Mouse (Mus musculus): ENCODE data around the gene Ttc7. TPM values are rescaled to one million over a fixed set of nuclear protein-coding genes. Genes with fewer than 3 reads are reported as not detected.

Gene Ttc7
- polyA plus RNA-seq, 1 experiment from 2014 or later = 3.4 TPM

DNA sequence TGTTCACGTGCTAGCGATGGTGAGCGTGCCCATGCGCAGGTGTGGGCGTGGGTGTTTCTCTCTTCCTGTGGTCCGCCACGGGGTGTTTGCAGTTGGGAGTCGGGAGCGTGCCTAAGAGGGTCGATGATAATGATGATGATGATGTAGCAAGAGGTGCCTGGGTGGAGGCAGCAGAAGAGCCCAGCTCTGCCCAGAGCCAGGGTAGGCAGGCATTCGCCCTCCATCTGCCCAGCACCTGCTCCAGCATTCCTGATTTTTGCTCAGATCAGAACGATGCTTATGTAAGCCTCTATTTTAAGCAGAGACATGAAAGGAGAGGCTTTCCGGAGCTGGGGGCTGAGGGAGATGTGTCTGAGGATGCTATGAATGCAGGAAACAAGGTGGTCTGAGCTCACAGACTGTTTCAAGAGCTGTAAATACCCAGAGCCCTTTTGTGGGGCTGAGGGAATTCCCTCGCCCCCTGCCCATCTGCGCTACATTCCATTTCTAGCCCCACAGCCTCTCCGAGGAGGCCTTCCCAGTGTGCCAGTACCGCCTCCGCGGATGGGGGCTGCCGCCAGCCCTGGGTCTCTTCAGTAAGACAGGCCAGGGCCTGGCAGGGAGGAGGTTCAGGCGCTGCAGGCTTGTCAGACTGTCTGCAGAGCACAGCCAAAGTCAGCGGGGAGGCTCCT, 47.7 kb downstream of the Ttc7 start:
- peak; percentile 54 for ATAC-seq
- peak overlapping the region; percentile 27 for H3K4me2 ChIP-seq (ENCODE audit: low read length)
- no peaks in the 10 kb centered on the region for H3K27me3 ChIP-seq (replicated peaks; ENCODE audit: control insufficient read depth, insufficient read depth, low read length)
- peak overlapping the region; percentile 43 for H3K9ac ChIP-seq (replicated peaks; ENCODE audit: low read depth, low read length)
- WGBS = 31% methylated on average over 22 of the region's 22 CpGs
- peaks cover 59% of the 10 kb centered on the region for H3K4me1 ChIP-seq (replicated peaks; ENCODE audit: control insufficient read depth, insufficient read depth, low read length)
- no peak overlapping the region for H3K4me3 ChIP-seq (replicated peaks; ENCODE audit: low read length)
- peak overlapping the region; percentile 88 for H3K27ac ChIP-seq (ENCODE audit: low read length)
- no peaks in the 10 kb centered on the region for H3K9me3 ChIP-seq (ENCODE audit: control insufficient read depth, low read length)
- H3K36me3 ChIP-seq (ENCODE audit: control insufficient read depth, insufficient read depth) = no peaks in the 10 kb centered on the region

- WGBS = under 1% methylated on average over 11 of the region's 11 CpGs
- Histone ChIP-seq H3K27ac (ENCODE audit: low read length) (peak overlapping the region; percentile 88), H3K4me1 (replicated peaks; ENCODE audit: control insufficient read depth, insufficient read depth, low read length) (peaks cover 54% of the 10 kb centered on the region), H3K4me3 (replicated peaks; ENCODE audit: low read length) (no peak overlapping the region), H3K36me3 (ENCODE audit: control insufficient read depth, insufficient read depth) (no peaks in the 10 kb centered on the region), H3K27me3 (replicated peaks; ENCODE audit: control insufficient read depth, insufficient read depth, low read length) (no peaks in the 10 kb centered on the region), H3K4me2 (ENCODE audit: low read length) (peak overlapping the region; percentile 27), H3K9me3 (ENCODE audit: control insufficient read depth, low read length) (no peaks in the 10 kb centered on the region), H3K9ac (replicated peaks; ENCODE audit: low read depth, low read length) (peak overlapping the region; percentile 43)
- ATAC-seq = peak; percentile 57
Measured at GRCm38 (mm10) chr17:87330921-87331291, 48.2 kb downstream of the Ttc7 start.

- peak; percentile 64 for ATAC-seq
- 35% methylated on average over 11 of the region's 11 CpGs for WGBS
Measured at GRCm38 (mm10) chr17:87331336-87332141, 48.9 kb downstream of the Ttc7 start.

GRCm38 (mm10) chr17:87332142-87332815, 49.6 kb downstream of the Ttc7 start:
- no peak; the same call in 1 of the 2 replicates for ATAC-seq
- 70% methylated on average over 9 of the region's 9 CpGs for WGBS

More at GRCm38 (mm10) chr17:87331336-87332141, 48.9 kb downstream of the Ttc7 start:
- Histone ChIP-seq H3K4me3 (replicated peaks; ENCODE audit: low read length) (no peak overlapping the region), H3K36me3 (ENCODE audit: control insufficient read depth, insufficient read depth) (no peaks in the 10 kb centered on the region), H3K27me3 (replicated peaks; ENCODE audit: control insufficient read depth, insufficient read depth, low read length) (no peaks in the 10 kb centered on the region), H3K9me3 (ENCODE audit: control insufficient read depth, low read length) (no peaks in the 10 kb centered on the region), H3K27ac (ENCODE audit: low read length) (peak overlapping the region; percentile 88), H3K4me2 (ENCODE audit: low read length) (peak overlapping the region; percentile 37), H3K9ac (replicated peaks; ENCODE audit: low read depth, low read length) (peak overlapping the region; percentile 43; the same call in 1 of the 2 replicates), H3K4me1 (replicated peaks; ENCODE audit: control insufficient read depth, insufficient read depth, low read length) (peaks cover 48% of the 10 kb centered on the region)

GRCm38 (mm10) chr17:87332887-87333286, 50.2 kb downstream of the Ttc7 start:
- Histone ChIP-seq H3K4me3 (replicated peaks; ENCODE audit: low read length) (no peak overlapping the region), H3K36me3 (ENCODE audit: control insufficient read depth, insufficient read depth) (no peaks in the 10 kb centered on the region), H3K27ac (ENCODE audit: low read length) (no peak overlapping the region), H3K4me1 (replicated peaks; ENCODE audit: control insufficient read depth, insufficient read depth, low read length) (peaks cover 36% of the 10 kb centered on the region), H3K9ac (replicated peaks; ENCODE audit: low read depth, low read length) (no peak overlapping the region), H3K9me3 (ENCODE audit: control insufficient read depth, low read length) (no peaks in the 10 kb centered on the region), H3K27me3 (replicated peaks; ENCODE audit: control insufficient read depth, insufficient read depth, low read length) (no peaks in the 10 kb centered on the region), H3K4me2 (ENCODE audit: low read length) (no peak overlapping the region)
- ATAC-seq = no peak
- WGBS = 86% methylated on average over 6 of the region's 6 CpGs

More at GRCm38 (mm10) chr17:87332142-87332815, 49.6 kb downstream of the Ttc7 start:
- Histone ChIP-seq H3K9ac (replicated peaks; ENCODE audit: low read depth, low read length) (no peak overlapping the region), H3K27me3 (replicated peaks; ENCODE audit: control insufficient read depth, insufficient read depth, low read length) (no peaks in the 10 kb centered on the region), H3K4me2 (ENCODE audit: low read length) (0 out of 2 replicates have a peak overlapping the region, but pooled peaks have one; percentile 6), H3K4me1 (replicated peaks; ENCODE audit: control insufficient read depth, insufficient read depth, low read length) (peaks cover 41% of the 10 kb centered on the region), H3K27ac (ENCODE audit: low read length) (0 out of 2 replicates have a peak overlapping the region, but pooled peaks have one; percentile 36), H3K4me3 (replicated peaks; ENCODE audit: low read length) (no peak overlapping the region), H3K36me3 (ENCODE audit: control insufficient read depth, insufficient read depth) (no peaks in the 10 kb centered on the region), H3K9me3 (ENCODE audit: control insufficient read depth, low read length) (no peaks in the 10 kb centered on the region)

DNA sequence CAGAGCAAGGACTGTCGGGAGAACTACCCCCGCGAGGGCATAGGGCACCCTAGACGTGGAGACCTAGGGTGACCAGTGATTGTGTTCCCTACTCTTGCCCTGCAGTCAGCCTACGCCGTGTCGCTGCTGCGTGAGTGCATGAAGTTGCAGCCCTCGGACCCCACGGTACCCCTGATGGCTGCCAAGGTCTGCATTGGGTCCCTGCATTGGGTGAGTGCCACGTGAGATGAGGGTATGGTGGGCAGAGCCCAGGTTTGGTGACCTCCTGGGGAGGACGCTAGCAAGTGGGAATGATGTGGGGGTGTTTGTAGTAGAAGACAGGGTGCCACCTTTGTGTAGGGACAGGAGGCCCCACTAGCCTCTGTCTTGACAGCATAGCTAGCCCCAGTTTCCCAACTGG, 51.5 kb downstream of the Ttc7 start:
- no peak overlapping the region for H3K4me2 ChIP-seq (ENCODE audit: low read length)

DNA sequence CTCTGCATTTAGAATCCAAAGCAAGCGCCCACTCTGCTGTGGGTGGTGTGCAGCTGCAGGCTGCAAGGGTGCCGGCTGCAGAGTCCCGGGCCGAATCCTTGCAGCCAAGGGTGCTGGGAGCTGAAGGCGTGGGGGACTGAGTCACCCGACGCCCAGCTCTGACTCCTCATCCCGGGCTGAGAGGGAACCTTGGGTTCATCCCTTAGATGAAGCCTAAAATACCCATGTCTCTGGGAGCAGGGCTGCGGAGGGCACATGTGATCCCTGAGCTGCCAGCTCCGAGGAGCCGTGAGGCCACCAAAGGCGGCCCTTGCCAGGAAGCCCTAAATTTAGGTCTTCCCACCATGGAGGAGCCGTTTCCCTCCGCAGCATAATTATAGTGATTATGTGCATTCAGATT, 52.5 kb downstream of the Ttc7 start:
- no peak overlapping the region for H3K4me2 ChIP-seq (ENCODE audit: low read length)
- no peak overlapping the region for H3K27ac ChIP-seq (ENCODE audit: low read length)
- no peak overlapping the region for H3K9ac ChIP-seq (replicated peaks; ENCODE audit: low read depth, low read length)
- 77% methylated on average over 14 of the region's 14 CpGs for WGBS
- H3K36me3 ChIP-seq (ENCODE audit: control insufficient read depth, insufficient read depth) = no peaks in the 10 kb centered on the region
- no peaks in the 10 kb centered on the region for H3K27me3 ChIP-seq (replicated peaks; ENCODE audit: control insufficient read depth, insufficient read depth, low read length)
- H3K4me1 ChIP-seq (replicated peaks; ENCODE audit: control insufficient read depth, insufficient read depth, low read length) = peaks cover 24% of the 10 kb centered on the region
- no peak for ATAC-seq
- H3K9me3 ChIP-seq (ENCODE audit: control insufficient read depth, low read length) = no peaks in the 10 kb centered on the region
- no peak overlapping the region for H3K4me3 ChIP-seq (replicated peaks; ENCODE audit: low read length)

More for the DNA sequence above, 51.5 kb downstream of the Ttc7 start:
- no peaks in the 10 kb centered on the region for H3K9me3 ChIP-seq (ENCODE audit: control insufficient read depth, low read length)
- ATAC-seq = no peak
- peaks cover 31% of the 10 kb centered on the region for H3K4me1 ChIP-seq (replicated peaks; ENCODE audit: control insufficient read depth, insufficient read depth, low read length)
- H3K27ac ChIP-seq (ENCODE audit: low read length) = no peak overlapping the region
- H3K36me3 ChIP-seq (ENCODE audit: control insufficient read depth, insufficient read depth) = no peaks in the 10 kb centered on the region
- no peaks in the 10 kb centered on the region for H3K27me3 ChIP-seq (replicated peaks; ENCODE audit: control insufficient read depth, insufficient read depth, low read length)
- WGBS = 94% methylated on average over 12 of the region's 12 CpGs
- no peak overlapping the region for H3K4me3 ChIP-seq (replicated peaks; ENCODE audit: low read length)
- no peak overlapping the region for H3K9ac ChIP-seq (replicated peaks; ENCODE audit: low read depth, low read length)

GRCm38 (mm10) chr17:87335727-87336126, 53.0 kb downstream of the Ttc7 start:
- H3K27ac ChIP-seq (ENCODE audit: low read length) = no peak overlapping the region
- H3K27me3 ChIP-seq (replicated peaks; ENCODE audit: control insufficient read depth, insufficient read depth, low read length) = no peaks in the 10 kb centered on the region
- no peaks in the 10 kb centered on the region for H3K9me3 ChIP-seq (ENCODE audit: control insufficient read depth, low read length)
- no peak overlapping the region for H3K4me2 ChIP-seq (ENCODE audit: low read length)
- no peaks in the 10 kb centered on the region for H3K36me3 ChIP-seq (ENCODE audit: control insufficient read depth, insufficient read depth)
- no peak overlapping the region for H3K9ac ChIP-seq (replicated peaks; ENCODE audit: low read depth, low read length)
- H3K4me3 ChIP-seq (replicated peaks; ENCODE audit: low read length) = no peak overlapping the region
- peaks cover 18% of the 10 kb centered on the region for H3K4me1 ChIP-seq (replicated peaks; ENCODE audit: control insufficient read depth, insufficient read depth, low read length)
- WGBS = 80% methylated on average over 2 of the region's 2 CpGs
- no peak for ATAC-seq

DNA sequence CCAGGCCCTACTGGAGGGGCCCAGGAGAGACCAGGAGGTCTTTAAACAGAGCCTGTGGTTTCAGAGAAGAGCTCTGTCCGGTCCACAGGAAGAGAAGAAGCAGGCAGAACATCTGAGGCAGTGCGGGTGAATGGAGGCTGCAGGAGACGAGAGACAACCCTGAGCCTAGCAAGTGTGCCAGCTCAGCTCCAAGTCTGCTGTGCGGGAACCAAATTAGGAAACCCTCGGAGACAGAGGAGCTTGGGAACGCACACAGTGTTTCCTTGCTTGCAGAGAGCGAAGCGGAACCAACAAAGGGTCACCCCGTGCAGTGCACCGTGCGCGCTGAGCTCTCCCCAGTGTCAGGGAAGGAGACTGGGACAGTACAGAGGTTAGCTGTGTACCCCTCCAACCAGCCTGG, 54.2 kb downstream of the Ttc7 start:
- Histone ChIP-seq H3K9ac (replicated peaks; ENCODE audit: low read depth, low read length) (no peak overlapping the region), H3K9me3 (ENCODE audit: control insufficient read depth, low read length) (no peaks in the 10 kb centered on the region), H3K36me3 (ENCODE audit: control insufficient read depth, insufficient read depth) (no peaks in the 10 kb centered on the region), H3K27me3 (replicated peaks; ENCODE audit: control insufficient read depth, insufficient read depth, low read length) (no peaks in the 10 kb centered on the region), H3K4me3 (replicated peaks; ENCODE audit: low read length) (no peak overlapping the region), H3K4me1 (replicated peaks; ENCODE audit: control insufficient read depth, insufficient read depth, low read length) (peaks cover 7% of the 10 kb centered on the region), H3K4me2 (ENCODE audit: low read length) (no peak overlapping the region), H3K27ac (ENCODE audit: low read length) (no peak overlapping the region)
- no peak for ATAC-seq
- WGBS = 70% methylated on average over 12 of the region's 12 CpGs

Measured in forebrain, embryonic 16.5 days (tissue).